Comparison of ENCODE assay signal across 13 mouse cellular contexts in genomic region chr6:113380480-113380879, GRCm38 (mm10). TPM values are rescaled to one million over a fixed set of nuclear protein-coding genes. Genes with fewer than 3 reads are reported as not detected.
A peak's percentile ranks its signal among the peaks of the same experiment; 100 is the strongest.
DNase-seq lines count a peak whose midpoint lies in the region; ATAC-seq and TF ChIP-seq lines count a peak whose summit lies in the region.
"Had no signal": no experiment of that assay in that cellular context is flagged by ENCODE, and none has a peak within 500 bp of the region (broad histone marks: within the 10 kb centered on the region; RNA-seq: fewer than 3 reads in every experiment).

No protein-coding gene starts in this region.

- no peak overlapping the region for H3K4me3 ChIP-seq in lung, embryonic 14.5 days (ENCODE audit: low read depth, low read length)
- H3K4me3 ChIP-seq in macrophage (ENCODE audit: inconsistent target), result peak overlapping the region; percentile 98; the same call in 1 of the 2 replicates
- H3K4me3 ChIP-seq in hindbrain, embryonic 12.5 days, result no peak overlapping the region
- H3K4me3 ChIP-seq: embryonic facial prominence, embryonic 12.5 days; forebrain, embryonic 10.5 days; hindbrain, embryonic 15.5 days had no signal

- ATAC-seq in lung, embryonic 14.5 days (ENCODE audit: insufficient read depth), result no peak
- no peak for ATAC-seq in hindbrain, embryonic 12.5 days (ENCODE audit: low FRiP score)

- H3K4me1 ChIP-seq in lung, embryonic 14.5 days (ENCODE audit: insufficient read depth), result peaks cover 14% of the 10 kb centered on the region; the same call in 1 of the 2 replicates
- peaks cover 17% of the 10 kb centered on the region for H3K4me1 ChIP-seq in hindbrain, embryonic 12.5 days

- H3K9ac ChIP-seq in lung, embryonic 14.5 days, result no peak overlapping the region
- no peak overlapping the region for H3K9ac ChIP-seq in hindbrain, embryonic 12.5 days
- H3K9ac ChIP-seq: embryonic facial prominence, embryonic 12.5 days; hindbrain, embryonic 15.5 days had no signal

- WGBS in lung, embryonic 14.5 days, result 92% methylated on average over 11 of the region's 11 CpGs
- 93% methylated on average over 11 of the region's 11 CpGs for WGBS in macrophage (ENCODE audit: missing documents)
- WGBS in hindbrain, embryonic 12.5 days, result 93% methylated on average over 11 of the region's 11 CpGs

- peaks cover 59% of the 10 kb centered on the region for H3K36me3 ChIP-seq in lung, embryonic 14.5 days (ENCODE audit: insufficient read depth)
- peaks cover 57% of the 10 kb centered on the region for H3K36me3 ChIP-seq in macrophage (ENCODE audit: inconsistent target)
- peaks cover 57% of the 10 kb centered on the region for H3K36me3 ChIP-seq in hindbrain, embryonic 12.5 days

- intact Hi-C loops in heart, postnatal 36 days (cut with DNase I), result loop anchor here (5.0 kb wide), 1 partner anchor 143 kb away; the partner anchor contains the start of gene Mtmr14

- H3K27ac ChIP-seq in lung, embryonic 14.5 days (ENCODE audit: low read depth), result no peak overlapping the region
- peak overlapping the region; percentile 100 for H3K27ac ChIP-seq in macrophage
- H3K27ac ChIP-seq in hindbrain, embryonic 12.5 days, result no peak overlapping the region
- H3K27ac ChIP-seq: embryonic facial prominence, embryonic 12.5 days; forebrain, embryonic 10.5 days; hindbrain, embryonic 15.5 days had no signal

- H3K27me3 ChIP-seq in lung, embryonic 14.5 days (ENCODE audit: insufficient read depth, low read length), result no peaks in the 10 kb centered on the region
- H3K27me3 ChIP-seq in hindbrain, embryonic 12.5 days, result no peaks in the 10 kb centered on the region
- H3K27me3 ChIP-seq: embryonic facial prominence, embryonic 12.5 days; hindbrain, embryonic 15.5 days had no signal

- H3K4me2 ChIP-seq in lung, embryonic 14.5 days, result no peak overlapping the region
- no peak overlapping the region for H3K4me2 ChIP-seq in hindbrain, embryonic 12.5 days (replicated peaks)
- H3K4me2 ChIP-seq: embryonic facial prominence, embryonic 12.5 days; hindbrain, embryonic 15.5 days had no signal

- DNase-seq in heart, adult 11 months, result peak; percentile 82
- DNase-seq in heart, postnatal 36 days, result no peak
- DNase-seq in lung, embryonic 14.5 days, result no peak
- DNase-seq in lung, adult 18-20 months, result no peak
- DNase-seq in induced T-regulatory cell, adult 2 months (ENCODE audit: low read depth), result peak; percentile 38
- DNase-seq in cerebellum, postnatal 36 days, result no peak
- DNase-seq: cerebellum, postnatal 10 days; layer of hippocampus, adult 9-11 months had no signal

- no peaks in the 10 kb centered on the region for H3K9me3 ChIP-seq in lung, embryonic 14.5 days (ENCODE audit: low read depth, low read length)
- no peaks in the 10 kb centered on the region for H3K9me3 ChIP-seq in hindbrain, embryonic 12.5 days (replicated peaks)
- H3K9me3 ChIP-seq: embryonic facial prominence, embryonic 12.5 days; forebrain, embryonic 10.5 days; hindbrain, embryonic 15.5 days had no signal

- TF ChIP-seq CTCF in lung, embryonic 14.5 days (IDR thresholded peaks at IDR 0.05; ENCODE audit: low read depth), result 0 out of 2 replicates have a peak, but pooled peaks have one; percentile 13

- H3K79me2 ChIP-seq in macrophage (ENCODE audit: inconsistent target), result peaks cover 75% of the 10 kb centered on the region

RNA-seq across cellular contexts. Expression of gene Arpc4, which starts 2.6 kb away (rescaled TPM):
- total RNA-seq in heart, postnatal 36 days (2021), result 10 to 100 TPM; 69.5 to 73.0 TPM
- polyA plus RNA-seq in lung, embryonic 14.5 days (2014; fragmentation: Nextera tagmentation; extraction: Ambion mirVana), result 211 and 214 TPM in 2 replicates
- 100 to 1,000 TPM in 7 of 26 experiments, 10 to 100 TPM in 19; 24.8 to 127 (median 81.4) TPM for total RNA-seq in macrophage (2018; cell fraction: chromatin; rRNA removed)
- 100 to 1,000 TPM; 310 to 469 (median 363) TPM for total RNA-seq in macrophage (2018; cell fraction: cytosol; rRNA removed)
- 100 to 1,000 TPM in 24 of 26 experiments, 10 to 100 TPM in 2; 66.0 to 230 (median 143) TPM for total RNA-seq in macrophage (2018; cell fraction: nucleus; rRNA removed)
- polyA plus RNA-seq in macrophage (2018), result 315 to 508 TPM (median 391 TPM) in 3 replicates
- polyA plus RNA-seq in hindbrain, embryonic 12.5 days (2016; fragmentation: Nextera tagmentation; extraction: Ambion mirVana), result 363 and 371 TPM in 2 replicates

RNA-seq across cellular contexts. Expression of gene Tada3, which starts 2.8 kb away (rescaled TPM):
- 10 to 100 TPM; 23.6 to 24.4 TPM for total RNA-seq in heart, postnatal 36 days (2021)
- polyA plus RNA-seq in lung, embryonic 14.5 days (2014; fragmentation: Nextera tagmentation; extraction: Ambion mirVana), result 45.9 and 49.4 TPM in 2 replicates
- 10 to 100 TPM; 14.3 to 50.8 (median 34.2) TPM for total RNA-seq in macrophage (2018; cell fraction: chromatin; rRNA removed)
- 10 to 100 TPM; 17.4 to 33.0 (median 29.1) TPM for total RNA-seq in macrophage (2018; cell fraction: cytosol; rRNA removed)
- 10 to 100 TPM; 18.4 to 41.1 (median 30.7) TPM for total RNA-seq in macrophage (2018; cell fraction: nucleus; rRNA removed)
- 21.8 to 25.0 TPM (median 22.9 TPM) in 3 replicates for polyA plus RNA-seq in macrophage (2018)
- polyA plus RNA-seq in hindbrain, embryonic 12.5 days (2016; fragmentation: Nextera tagmentation; extraction: Ambion mirVana), result 64.5 and 66.0 TPM in 2 replicates

RNA-seq across cellular contexts. Expression of gene Ttll3, which starts 8.6 kb away (rescaled TPM):
- 1 to 10 TPM in 1 of 2 experiments, under 1 TPM in 1; 0.67 to 1.5 TPM for total RNA-seq in heart, postnatal 36 days (2021)
- polyA plus RNA-seq in lung, embryonic 14.5 days (2014; fragmentation: Nextera tagmentation; extraction: Ambion mirVana), result 2.2 and 2.5 TPM in 2 replicates
- total RNA-seq in macrophage (2018; cell fraction: chromatin; rRNA removed), result 100 to 1,000 TPM in 17 of 26 experiments, 10 to 100 TPM in 9; 19.2 to 168 (median 127) TPM
- 10 to 100 TPM in 1 of 26 experiments, 1 to 10 TPM in 24, under 1 TPM in 1; 0.67 to 11.0 (median 2.2) TPM for total RNA-seq in macrophage (2018; cell fraction: cytosol; rRNA removed)
- 100 to 1,000 TPM in 3 of 26 experiments, 10 to 100 TPM in 23; 28.0 to 128 (median 73.2) TPM for total RNA-seq in macrophage (2018; cell fraction: nucleus; rRNA removed)
- polyA plus RNA-seq in macrophage (2018), result 1.8 to 6.3 TPM (median 3.5 TPM) in 3 replicates
- polyA plus RNA-seq in hindbrain, embryonic 12.5 days (2016; fragmentation: Nextera tagmentation; extraction: Ambion mirVana), result 8.0 and 8.9 TPM in 2 replicates

RNA-seq across cellular contexts. Expression of gene Camk1, which starts 36.7 kb away (rescaled TPM):
- 10 to 100 TPM; 65.3 to 78.4 TPM for total RNA-seq in heart, postnatal 36 days (2021)
- 109 and 110 TPM in 2 replicates for polyA plus RNA-seq in lung, embryonic 14.5 days (2014; fragmentation: Nextera tagmentation; extraction: Ambion mirVana)
- 100 to 1,000 TPM in 14 of 26 experiments, 10 to 100 TPM in 12; 24.4 to 393 (median 134) TPM for total RNA-seq in macrophage (2018; cell fraction: chromatin; rRNA removed)
- total RNA-seq in macrophage (2018; cell fraction: cytosol; rRNA removed), result 100 to 1,000 TPM; 131 to 215 (median 167) TPM
- total RNA-seq in macrophage (2018; cell fraction: nucleus; rRNA removed), result 100 to 1,000 TPM in 12 of 26 experiments, 10 to 100 TPM in 14; 26.9 to 294 (median 90.3) TPM
- 148 to 193 TPM (median 166 TPM) in 3 replicates for polyA plus RNA-seq in macrophage (2018)
- 72.5 and 78.4 TPM in 2 replicates for polyA plus RNA-seq in hindbrain, embryonic 12.5 days (2016; fragmentation: Nextera tagmentation; extraction: Ambion mirVana)

RNA-seq across cellular contexts. Expression of gene Rpusd3, which starts 38.7 kb away (rescaled TPM):
- 10 to 100 TPM in 1 of 2 experiments, 1 to 10 TPM in 1; 9.9 to 11.6 TPM for total RNA-seq in heart, postnatal 36 days (2021)
- 15.7 and 18.8 TPM in 2 replicates for polyA plus RNA-seq in lung, embryonic 14.5 days (2014; fragmentation: Nextera tagmentation; extraction: Ambion mirVana)
- total RNA-seq in macrophage (2018; cell fraction: chromatin; rRNA removed), result 10 to 100 TPM in 2 of 26 experiments, 1 to 10 TPM in 17, under 1 TPM in 1, not detected in 6; 0.94 to 13.0 (median 5.5) TPM
- total RNA-seq in macrophage (2018; cell fraction: cytosol; rRNA removed), result 1 to 10 TPM in 23 of 26 experiments, under 1 TPM in 3; 0.66 to 4.9 (median 2.4) TPM
- total RNA-seq in macrophage (2018; cell fraction: nucleus; rRNA removed), result 10 to 100 TPM in 5 of 26 experiments, 1 to 10 TPM in 16, under 1 TPM in 2, not detected in 3; 0.72 to 17.4 (median 4.1) TPM
- polyA plus RNA-seq in macrophage (2018), result 1.5 to 5.0 TPM (median 4.2 TPM) in 3 replicates
- 22.0 and 26.1 TPM in 2 replicates for polyA plus RNA-seq in hindbrain, embryonic 12.5 days (2016; fragmentation: Nextera tagmentation; extraction: Ambion mirVana)

Comparison
In these comparisons a context has a peak if more than half of its experiments do, and no peak if none do; other contexts are left out.
1. DNase-seq: peak in heart, adult 11 months (single experiment) and induced T-regulatory cell, adult 2 months (single experiment); none in heart, postnatal 36 days (0 of 2), lung, embryonic 14.5 days (single experiment), lung, adult 18-20 months (0 of 2) and cerebellum, postnatal 36 days (0 of 2).